Mouse (Mus musculus): Measurements from ENCODE around the gene Ttll1. TPM values are rescaled to one million over a fixed set of nuclear protein-coding genes. Genes with fewer than 3 reads are reported as not detected.
A peak's percentile ranks its signal among the peaks of the same experiment; 100 is the strongest.

Gene Ttll1
- polyA plus RNA-seq, 1 experiment from 2014 or later: 23.9 TPM

DNA sequence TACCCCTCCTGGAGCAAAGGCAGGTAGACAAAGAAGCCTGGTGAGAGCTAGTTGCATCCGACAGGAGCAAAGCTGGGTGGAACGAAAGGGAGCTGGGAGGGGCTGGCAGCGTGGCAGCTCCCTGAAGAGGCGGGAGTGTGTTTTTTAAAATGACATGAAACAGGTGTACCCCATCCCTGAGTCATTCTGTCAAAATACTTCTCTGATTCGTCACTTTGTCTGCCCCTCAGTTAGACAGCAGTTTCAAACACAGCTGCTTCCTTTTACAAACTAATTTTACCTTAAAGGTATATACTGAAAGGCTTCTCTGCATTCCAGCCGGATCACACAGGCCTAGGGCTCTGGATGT lies 16.1 kb downstream of the Ttll1 start:
- no peaks in the 10 kb centered on the region for H3K27me3 ChIP-seq (ENCODE audit: control insufficient read depth, insufficient read depth, low read length)
- H3K9me3 ChIP-seq (replicated peaks; ENCODE audit: control insufficient read depth, low read length): no peaks in the 10 kb centered on the region
- H3K4me3 ChIP-seq (ENCODE audit: low read length): no peak overlapping the region
- H3K36me3 ChIP-seq (ENCODE audit: control insufficient read depth, insufficient read depth): peaks cover 8% of the 10 kb centered on the region
- no peak overlapping the region for H3K27ac ChIP-seq (ENCODE audit: low read length)
- ATAC-seq (replicated peaks; ENCODE audit: extremely low read depth, insufficient read depth, low FRiP score): no peak
- H3K9ac ChIP-seq (ENCODE audit: low read length): no peak overlapping the region
- 67% methylated on average over 6 of the region's 6 CpGs for WGBS
- no peaks in the 10 kb centered on the region for H3K4me1 ChIP-seq (ENCODE audit: control insufficient read depth, insufficient read depth, low read length)
- H3K4me2 ChIP-seq (ENCODE audit: low read depth, low read length): no peak overlapping the region

- no peak overlapping the region for H3K9ac ChIP-seq (ENCODE audit: low read length)
- H3K9me3 ChIP-seq (replicated peaks; ENCODE audit: control insufficient read depth, low read length): no peaks in the 10 kb centered on the region
- no peaks in the 10 kb centered on the region for H3K27me3 ChIP-seq (ENCODE audit: control insufficient read depth, insufficient read depth, low read length)
- no peaks in the 10 kb centered on the region for H3K4me1 ChIP-seq (ENCODE audit: control insufficient read depth, insufficient read depth, low read length)
- 71% methylated on average over 7 of the region's 7 CpGs for WGBS
- no peak for ATAC-seq (replicated peaks; ENCODE audit: extremely low read depth, insufficient read depth, low FRiP score)
- no peak overlapping the region for H3K4me2 ChIP-seq (ENCODE audit: low read depth, low read length)
- no peak overlapping the region for H3K27ac ChIP-seq (ENCODE audit: low read length)
- H3K4me3 ChIP-seq (ENCODE audit: low read length): no peak overlapping the region
- H3K36me3 ChIP-seq (ENCODE audit: control insufficient read depth, insufficient read depth): peaks cover 5% of the 10 kb centered on the region; the same call in 1 of the 2 replicates
Observed at GRCm38 (mm10) chr15:83493856-83494571, 16.7 kb downstream of the Ttll1 start.

DNA sequence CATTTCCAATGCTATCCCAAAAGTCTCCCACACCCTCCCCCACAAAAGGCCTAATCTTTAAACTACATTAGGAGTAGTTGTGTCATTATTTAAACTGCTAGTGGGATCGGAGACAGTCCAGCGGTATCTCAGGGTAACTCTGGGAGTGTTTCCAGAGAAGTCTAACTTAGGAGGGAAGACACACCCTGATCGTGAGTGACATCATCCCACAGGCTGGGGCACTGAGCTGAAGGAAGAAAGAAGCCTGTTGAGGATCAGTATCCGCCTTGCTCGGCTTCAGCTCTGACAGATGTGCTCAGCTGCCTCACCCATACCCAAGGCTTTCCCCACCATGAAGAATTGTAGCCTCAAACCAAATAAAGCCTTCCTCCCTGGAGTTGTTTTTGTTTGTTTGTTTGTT lies 18.8 kb downstream of the Ttll1 start:
- H3K4me1 ChIP-seq (ENCODE audit: control insufficient read depth, insufficient read depth, low read length): peaks cover 8% of the 10 kb centered on the region
- H3K9ac ChIP-seq (ENCODE audit: low read length): no peak overlapping the region
- H3K36me3 ChIP-seq (ENCODE audit: control insufficient read depth, insufficient read depth): no peaks in the 10 kb centered on the region
- H3K9me3 ChIP-seq (replicated peaks; ENCODE audit: control insufficient read depth, low read length): no peaks in the 10 kb centered on the region
- no peak for ATAC-seq (replicated peaks; ENCODE audit: extremely low read depth, insufficient read depth, low FRiP score)
- no peak overlapping the region for H3K27ac ChIP-seq (ENCODE audit: low read length)
- WGBS: 54% methylated on average over 5 of the region's 5 CpGs
- H3K4me3 ChIP-seq (ENCODE audit: low read length): no peak overlapping the region
- H3K27me3 ChIP-seq (ENCODE audit: control insufficient read depth, insufficient read depth, low read length): no peaks in the 10 kb centered on the region
- H3K4me2 ChIP-seq (ENCODE audit: low read depth, low read length): no peak overlapping the region

DNA sequence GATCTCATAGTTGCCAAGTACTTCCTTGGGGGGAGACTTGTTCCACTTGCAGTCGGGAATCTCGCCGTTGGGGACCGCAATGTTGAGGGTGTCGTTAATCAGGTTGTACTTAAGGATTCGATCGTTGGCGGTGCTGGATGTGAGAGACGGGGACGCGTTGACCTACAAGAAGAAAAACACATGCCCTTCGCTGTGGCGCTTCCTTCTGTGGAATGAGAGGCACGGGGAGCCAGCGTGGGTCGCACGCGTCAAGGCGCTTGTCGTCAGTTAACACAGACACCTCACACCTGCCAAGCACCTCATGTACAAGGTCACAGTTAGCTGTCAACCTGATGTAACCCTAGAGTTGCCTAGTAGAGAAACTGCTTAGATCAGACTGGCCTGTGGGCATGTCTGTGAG lies 21.2 kb downstream of the Ttll1 start:
- no peak for ATAC-seq (replicated peaks; ENCODE audit: extremely low read depth, insufficient read depth, low FRiP score)
- no peak overlapping the region for H3K27ac ChIP-seq (ENCODE audit: low read length)
- H3K4me3 ChIP-seq (ENCODE audit: low read length): no peak overlapping the region
- no peaks in the 10 kb centered on the region for H3K36me3 ChIP-seq (ENCODE audit: control insufficient read depth, insufficient read depth)
- no peaks in the 10 kb centered on the region for H3K27me3 ChIP-seq (ENCODE audit: control insufficient read depth, insufficient read depth, low read length)
- H3K4me2 ChIP-seq (ENCODE audit: low read depth, low read length): no peak overlapping the region
- WGBS: 52% methylated on average over 20 of the region's 20 CpGs
- H3K9me3 ChIP-seq (replicated peaks; ENCODE audit: control insufficient read depth, low read length): no peaks in the 10 kb centered on the region
- H3K9ac ChIP-seq (ENCODE audit: low read length): no peak overlapping the region
- peaks cover 8% of the 10 kb centered on the region for H3K4me1 ChIP-seq (ENCODE audit: control insufficient read depth, insufficient read depth, low read length)

- Histone ChIP-seq H3K4me1 (ENCODE audit: control insufficient read depth, insufficient read depth, low read length) (peaks cover 8% of the 10 kb centered on the region), H3K27me3 (ENCODE audit: control insufficient read depth, insufficient read depth, low read length) (no peaks in the 10 kb centered on the region), H3K4me3 (ENCODE audit: low read length) (no peak overlapping the region), H3K36me3 (ENCODE audit: control insufficient read depth, insufficient read depth) (no peaks in the 10 kb centered on the region), H3K27ac (ENCODE audit: low read length) (peak overlapping the region; percentile 58), H3K9me3 (replicated peaks; ENCODE audit: control insufficient read depth, low read length) (no peaks in the 10 kb centered on the region), H3K9ac (ENCODE audit: low read length) (peak overlapping the region; percentile 7; the same call in 1 of the 2 replicates), H3K4me2 (ENCODE audit: low read depth, low read length) (no peak overlapping the region)
- peak; percentile 78 for ATAC-seq (replicated peaks; ENCODE audit: extremely low read depth, insufficient read depth, low FRiP score)
- 41% methylated on average over 9 of the region's 9 CpGs for WGBS
Observed at GRCm38 (mm10) chr15:83487477-83488115, 23.1 kb downstream of the Ttll1 start.

- ATAC-seq (replicated peaks; ENCODE audit: extremely low read depth, insufficient read depth, low FRiP score): no peak
- Histone ChIP-seq H3K4me3 (ENCODE audit: low read length) (no peak overlapping the region), H3K9me3 (replicated peaks; ENCODE audit: control insufficient read depth, low read length) (no peaks in the 10 kb centered on the region), H3K4me1 (ENCODE audit: control insufficient read depth, insufficient read depth, low read length) (peaks cover 8% of the 10 kb centered on the region), H3K9ac (ENCODE audit: low read length) (no peak overlapping the region), H3K36me3 (ENCODE audit: control insufficient read depth, insufficient read depth) (no peaks in the 10 kb centered on the region), H3K4me2 (ENCODE audit: low read depth, low read length) (no peak overlapping the region), H3K27ac (ENCODE audit: low read length) (no peak overlapping the region), H3K27me3 (ENCODE audit: control insufficient read depth, insufficient read depth, low read length) (no peaks in the 10 kb centered on the region)
- 88% methylated on average over 10 of the region's 10 CpGs for WGBS
Observed at GRCm38 (mm10) chr15:83484311-83484710, 26.4 kb downstream of the Ttll1 start.

- H3K4me2 ChIP-seq (ENCODE audit: low read depth, low read length): no peak overlapping the region
- 44% methylated on average over 2 of the region's 2 CpGs for WGBS
Observed at GRCm38 (mm10) chr15:83483482-83483881, 27.2 kb downstream of the Ttll1 start.

GRCm38 (mm10) chr15:83482645-83483224 lies 28.0 kb downstream of the Ttll1 start:
- H3K27ac ChIP-seq (ENCODE audit: low read length): no peak overlapping the region
- H3K9ac ChIP-seq (ENCODE audit: low read length): no peak overlapping the region
- H3K36me3 ChIP-seq (ENCODE audit: control insufficient read depth, insufficient read depth): no peaks in the 10 kb centered on the region
- H3K4me3 ChIP-seq (ENCODE audit: low read length): no peak overlapping the region
- no peak overlapping the region for H3K4me2 ChIP-seq (ENCODE audit: low read depth, low read length)
- H3K27me3 ChIP-seq (ENCODE audit: control insufficient read depth, insufficient read depth, low read length): no peaks in the 10 kb centered on the region
- no peaks in the 10 kb centered on the region for H3K9me3 ChIP-seq (replicated peaks; ENCODE audit: control insufficient read depth, low read length)
- 73% methylated on average over 8 of the region's 8 CpGs for WGBS
- peaks cover 4% of the 10 kb centered on the region for H3K4me1 ChIP-seq (ENCODE audit: control insufficient read depth, insufficient read depth, low read length)
- ATAC-seq (replicated peaks; ENCODE audit: extremely low read depth, insufficient read depth, low FRiP score): no peak

More at GRCm38 (mm10) chr15:83483482-83483881, 27.2 kb downstream of the Ttll1 start:
- H3K36me3 ChIP-seq (ENCODE audit: control insufficient read depth, insufficient read depth): no peaks in the 10 kb centered on the region
- no peak for ATAC-seq (replicated peaks; ENCODE audit: extremely low read depth, insufficient read depth, low FRiP score)
- H3K27me3 ChIP-seq (ENCODE audit: control insufficient read depth, insufficient read depth, low read length): no peaks in the 10 kb centered on the region
- H3K9me3 ChIP-seq (replicated peaks; ENCODE audit: control insufficient read depth, low read length): no peaks in the 10 kb centered on the region
- H3K4me3 ChIP-seq (ENCODE audit: low read length): no peak overlapping the region
- H3K4me1 ChIP-seq (ENCODE audit: control insufficient read depth, insufficient read depth, low read length): peaks cover 8% of the 10 kb centered on the region
- no peak overlapping the region for H3K27ac ChIP-seq (ENCODE audit: low read length)
- no peak overlapping the region for H3K9ac ChIP-seq (ENCODE audit: low read length)

- Histone ChIP-seq H3K4me1 (ENCODE audit: control insufficient read depth, insufficient read depth, low read length) (no peaks in the 10 kb centered on the region), H3K4me3 (ENCODE audit: low read length) (no peak overlapping the region), H3K27ac (ENCODE audit: low read length) (no peak overlapping the region), H3K4me2 (ENCODE audit: low read depth, low read length) (no peak overlapping the region), H3K9ac (ENCODE audit: low read length) (no peak overlapping the region), H3K27me3 (ENCODE audit: control insufficient read depth, insufficient read depth, low read length) (no peaks in the 10 kb centered on the region), H3K36me3 (ENCODE audit: control insufficient read depth, insufficient read depth) (no peaks in the 10 kb centered on the region), H3K9me3 (replicated peaks; ENCODE audit: control insufficient read depth, low read length) (no peaks in the 10 kb centered on the region)
- ATAC-seq (replicated peaks; ENCODE audit: extremely low read depth, insufficient read depth, low FRiP score): no peak
- WGBS: 64% methylated on average over 10 of the region's 10 CpGs
Observed at GRCm38 (mm10) chr15:83481236-83481780, 29.4 kb downstream of the Ttll1 start.

Data from heart, embryonic 16.5 days (tissue).